Mouse (Mus musculus) spleen, postnatal 36 days (tissue): Measurements from ENCODE around the gene Gemin5.
A peak's percentile ranks its signal among the peaks of the same experiment; 100 is the strongest.

Experiments
- DNase-seq, 2 experiments: peaks; one replicate each; pipeline ENCODE4 v3.0.0; 2022; ENCODE audit warnings: low spot score in 2 of 2, mixed read lengths in 1 of 2

Gemin5 gene

GRCm38 (mm10) chr11:58116560-58116959 is 51.8 kb downstream of the Gemin5 start:
- DNase-seq = no peak

- no peak for DNase-seq
Observed at GRCm38 (mm10) chr11:58107664-58108337, 60.5 kb downstream of the Gemin5 start.

GRCm38 (mm10) chr11:58107009-58107408 is 61.3 kb downstream of the Gemin5 start:
- DNase-seq = no peak

- DNase-seq = peak; percentile 48 to 62
Observed at GRCm38 (mm10) chr11:58104351-58104791, 64.0 kb downstream of the Gemin5 start.

- peak; percentile 99 for DNase-seq
Observed at GRCm38 (mm10) chr11:58103697-58104306, 64.5 kb downstream of the Gemin5 start, which contains the start of gene Cnot8. Gene Cnot8, plus strand, starts transcription at chr11:58104153.

- peak in 1 of 2 experiments; percentile 4 for DNase-seq
Observed at GRCm38 (mm10) chr11:58103344-58103653, 65.0 kb downstream of the Gemin5 start.

GRCm38 (mm10) chr11:58102581-58103343 is 65.6 kb downstream of the Gemin5 start:
- peak; percentile 58 to 65 for DNase-seq

GRCm38 (mm10) chr11:58102146-58102545 is 66.2 kb downstream of the Gemin5 start:
- no peak for DNase-seq

GRCm38 (mm10) chr11:58101194-58101720 is 67.1 kb downstream of the Gemin5 start:
- no peak for DNase-seq

- DNase-seq = no peak
Observed at GRCm38 (mm10) chr11:58100006-58100405, 68.3 kb downstream of the Gemin5 start.

GRCm38 (mm10) chr11:58098366-58098720 is 70.0 kb downstream of the Gemin5 start:
- peak; percentile 22 to 31 for DNase-seq

GRCm38 (mm10) chr11:58097621-58098365 is 70.5 kb downstream of the Gemin5 start:
- peak in 1 of 2 experiments; percentile 25 for DNase-seq

GRCm38 (mm10) chr11:58096821-58097620 is 71.3 kb downstream of the Gemin5 start:
- DNase-seq = no peak

- peak; percentile 65 to 67 for DNase-seq
Observed at GRCm38 (mm10) chr11:58096160-58096559, 72.2 kb downstream of the Gemin5 start.

- no peak for DNase-seq
Observed at GRCm38 (mm10) chr11:58095561-58095960, 72.8 kb downstream of the Gemin5 start.

GRCm38 (mm10) chr11:58094766-58095165 is 73.6 kb downstream of the Gemin5 start:
- no peak for DNase-seq

GRCm38 (mm10) chr11:58093021-58093528 is 75.3 kb downstream of the Gemin5 start, which contains the start of gene Gm12248:
Gene Gm12248, minus strand, starts transcription at chr11:58093134.
- DNase-seq = peak in 1 of 2 experiments; percentile 18

GRCm38 (mm10) chr11:58092541-58092940 is 75.8 kb downstream of the Gemin5 start:
- no peak for DNase-seq

- no peak for DNase-seq
Observed at GRCm38 (mm10) chr11:58081716-58082115, 86.6 kb downstream of the Gemin5 start.

GRCm38 (mm10) chr11:58077270-58077669 is 91.1 kb downstream of the Gemin5 start:
- DNase-seq = no peak

- no peak for DNase-seq
Observed at GRCm38 (mm10) chr11:58072978-58073377, 95.4 kb downstream of the Gemin5 start.
